In genomic region chr16:92158461-92159091, GRCm38 (mm10) we compare ENCODE assay signal across 9 mouse cellular contexts.
DNase-seq lines count a peak whose midpoint lies in the region; ATAC-seq and TF ChIP-seq lines count a peak whose summit lies in the region.
"Had no signal": no experiment of that assay in that cellular context is flagged by ENCODE, and none has a peak within 500 bp of the region (broad histone marks: within the 10 kb centered on the region; RNA-seq: fewer than 3 reads in every experiment).

No protein-coding gene starts in this region.

- TF ChIP-seq POLR2A in olfactory bulb, adult 2 months (IDR thresholded peaks at IDR 0.05; ENCODE audit: insufficient read depth, low read depth, low read length), result no peak

- no peaks in the 10 kb centered on the region for H3K36me3 ChIP-seq in liver, embryonic 16.5 days (ENCODE audit: control insufficient read depth, insufficient read depth)

- peak overlapping the region; percentile 50 for H3K4me2 ChIP-seq in liver, embryonic 16.5 days (ENCODE audit: low read depth, low read length)

- TF ChIP-seq CTCF in layer of hippocampus, adult 2 months (conservative IDR thresholded peaks at IDR 0.05), result no peak
- no peak for TF ChIP-seq CTCF in olfactory bulb, adult 2 months (IDR thresholded peaks at IDR 0.05; ENCODE audit: insufficient read depth, low read depth, low read length)

- peak overlapping the region; percentile 22; the same call in 1 of the 2 replicates for H3K9ac ChIP-seq in liver, embryonic 16.5 days (ENCODE audit: low read depth, low read length)

- 4% methylated on average over 30 of the region's 30 CpGs for WGBS in liver, embryonic 16.5 days (ENCODE audit: insufficient replicate concordance)
- 3% methylated on average over 30 of the region's 30 CpGs for WGBS in olfactory bulb, adult 2 months

- H3K9me3 ChIP-seq in liver, embryonic 16.5 days (replicated peaks; ENCODE audit: control insufficient read depth, low read length), result no peaks in the 10 kb centered on the region

- peak overlapping the region; percentile 91 for H3K27ac ChIP-seq in layer of hippocampus, adult 2 months
- peak overlapping the region; percentile 82 for H3K27ac ChIP-seq in liver, embryonic 16.5 days (ENCODE audit: low read length)
- H3K27ac ChIP-seq in olfactory bulb, adult 2 months (ENCODE audit: insufficient read depth, low read depth, low read length), result peak overlapping the region; percentile 75

- peak; percentile 96 for DNase-seq in heart, adult 11 months
- no peak for DNase-seq in heart, adult 8-10 months (ENCODE audit: low spot score)
- peak; percentile 79 for DNase-seq in forelimb bud, embryonic 11.5 days (ENCODE audit: low read depth, low spot score)
- peak; percentile 74 to 76 for DNase-seq in layer of hippocampus, adult 2 months (ENCODE audit: low spot score in 2 of 2)
- DNase-seq in thymus, postnatal 36 days, result peak; percentile 26 to 41

- peaks cover 6% of the 10 kb centered on the region for H3K27me3 ChIP-seq in liver, embryonic 16.5 days (ENCODE audit: control insufficient read depth, insufficient read depth, low read depth, low read length)

- H3K4me1 ChIP-seq in liver, embryonic 16.5 days (ENCODE audit: control insufficient read depth, low read depth, low read length), result no peaks in the 10 kb centered on the region
- H3K4me1 ChIP-seq in olfactory bulb, adult 2 months (ENCODE audit: control insufficient read depth, insufficient read depth, low read length), result peaks cover 11% of the 10 kb centered on the region

- peak overlapping the region; percentile 54 for H3K4me3 ChIP-seq in layer of hippocampus, adult 2 months
- peak overlapping the region; percentile 10 for H3K4me3 ChIP-seq in liver, embryonic 16.5 days (ENCODE audit: low read depth, low read length)
- H3K4me3 ChIP-seq in olfactory bulb, adult 2 months (ENCODE audit: insufficient read depth, low read depth, low read length), result peak overlapping the region; percentile 59
- H3K4me3 ChIP-seq: megakaryocyte, embryonic 14.5 days had no signal

- ATAC-seq in hematopoietic stem cell, adult 5-6 weeks (replicated peaks in 1 of 2; ENCODE audit: insufficient read depth in 1 of 2, low FRiP score in 2 of 2, low TSS enrichment in 1 of 2, low read depth in 1 of 2, poor library complexity in 2 of 2, severe bottlenecking in 2 of 2), result peak; percentile 67 to 76
- ATAC-seq in liver, embryonic 16.5 days (ENCODE audit: low read depth), result peak; percentile 87
